8 mouse cellular contexts compared by ENCODE assay signal in genomic region chr5:108668977-108669936, GRCm38 (mm10). TPM values are rescaled to one million over a fixed set of nuclear protein-coding genes. Genes with fewer than 3 reads are reported as not detected.
DNase-seq lines count a peak whose midpoint lies in the region; ATAC-seq and TF ChIP-seq lines count a peak whose summit lies in the region.

Gene Dgkq, minus strand, starts transcription at chr5:108669672.

- peak within 1 kb of the TSS; percentile 88 to 96 for H3K27ac ChIP-seq in heart, embryonic 14.5 days (replicated peaks in 1 of 2; ENCODE audit: control insufficient read depth in 1 of 2, insufficient read depth in 1 of 2, low read depth in 2 of 2, low read length in 2 of 2)
- H3K27ac ChIP-seq in liver, embryonic 13.5 days = peak within 1 kb of the TSS; percentile 90
- peak within 1 kb of the TSS; percentile 90 for H3K27ac ChIP-seq in stomach, postnatal 0 days (replicated peaks)

- H3K9ac ChIP-seq in heart, embryonic 14.5 days (ENCODE audit: low read length) = peak within 1 kb of the TSS; percentile 88
- peak within 1 kb of the TSS; percentile 82 for H3K9ac ChIP-seq in liver, embryonic 13.5 days
- H3K9ac ChIP-seq in stomach, postnatal 0 days (ENCODE audit: low read length) = peak within 1 kb of the TSS; percentile 84

- 0 out of 2 replicates have a peak, but pooled peaks cover 7% of the 10 kb centered on the region for H3K27me3 ChIP-seq in heart, embryonic 14.5 days (ENCODE audit: control insufficient read depth, insufficient read depth, low read length)
- H3K27me3 ChIP-seq in liver, embryonic 13.5 days = peaks cover 10% of the 10 kb centered on the region
- H3K27me3 ChIP-seq in stomach, postnatal 0 days (ENCODE audit: control insufficient read depth, insufficient read depth, low read length) = no peaks in the 10 kb centered on the region

- ATAC-seq in heart, embryonic 14.5 days (ENCODE audit: insufficient number of reproducible peaks, insufficient read depth, low FRiP score, low read depth) = peak; percentile 82
- ATAC-seq in liver, embryonic 13.5 days (ENCODE audit: low read depth) = peak; percentile 79
- ATAC-seq in stomach, postnatal 0 days (ENCODE audit: low FRiP score, low TSS enrichment) = peak; percentile 90

- peaks cover 2 to 16% of the 10 kb centered on the region in 2 experiments; a peak in 2 of 4 replicates for H3K4me1 ChIP-seq in heart, embryonic 14.5 days (ENCODE audit: control insufficient read depth in 2 of 2, insufficient read depth in 2 of 2, low read length in 2 of 2)
- peaks cover 61% of the 10 kb centered on the region for H3K4me1 ChIP-seq in liver, embryonic 13.5 days (replicated peaks)
- H3K4me1 ChIP-seq in stomach, postnatal 0 days (replicated peaks; ENCODE audit: control insufficient read depth, insufficient read depth) = peaks cover 7% of the 10 kb centered on the region; the same call in 1 of the 2 replicates

- H3K9me3 ChIP-seq in heart, embryonic 14.5 days (ENCODE audit: control insufficient read depth, low read length) = no peaks in the 10 kb centered on the region
- no peaks in the 10 kb centered on the region for H3K9me3 ChIP-seq in liver, embryonic 13.5 days (replicated peaks)
- no peaks in the 10 kb centered on the region for H3K9me3 ChIP-seq in stomach, postnatal 0 days (ENCODE audit: control insufficient read depth, low read length)

- peak within 1 kb of the TSS; percentile 63 to 77 for H3K4me3 ChIP-seq in heart, embryonic 14.5 days (ENCODE audit: control insufficient read depth in 1 of 2, insufficient read depth in 1 of 2, low read depth in 1 of 2, low read length in 2 of 2)
- H3K4me3 ChIP-seq in liver, embryonic 13.5 days (replicated peaks) = peak within 1 kb of the TSS; percentile 64
- H3K4me3 ChIP-seq in stomach, postnatal 0 days (ENCODE audit: low read depth, low read length) = peak within 1 kb of the TSS; percentile 58

- peak within 1 kb of the TSS; percentile 89 for H3K4me2 ChIP-seq in heart, embryonic 14.5 days (ENCODE audit: low read length)
- H3K4me2 ChIP-seq in liver, embryonic 13.5 days = peak within 1 kb of the TSS; percentile 88
- peak within 1 kb of the TSS; percentile 82 for H3K4me2 ChIP-seq in stomach, postnatal 0 days (replicated peaks; ENCODE audit: low read depth)

- DNase-seq in CD4-positive, CD25-positive, alpha-beta regulatory T cell, adult 2 months (ENCODE audit: low read depth, low spot score) = peak; percentile 88
- DNase-seq in c-Kit-negative CD71-positive TER-119-positive erythroid progenitor cells, embryonic 14.5 days (ENCODE audit: low read depth, low spot score) = peak; percentile 74
- peak; percentile 63 for DNase-seq in fibroblast of lung, adult 2 months (ENCODE audit: low read depth)
- DNase-seq in kidney, postnatal 14 days = peak; percentile 92
- DNase-seq in liver, embryonic 13.5 days = peak; percentile 75
- peak; percentile 87 for DNase-seq in neural tube, embryonic 10.5 days (ENCODE audit: extremely low spot score, low spot score)
- DNase-seq in stomach, postnatal 0 days (ENCODE audit: low spot score) = peak; percentile 85

- TF ChIP-seq EP300 in stomach, postnatal 0 days (optimal IDR thresholded peaks at IDR 0.05) = no peak

- 5% methylated on average over 43 of the region's 43 CpGs for WGBS in heart, embryonic 14.5 days
- 5% methylated on average over 43 of the region's 43 CpGs for WGBS in liver, embryonic 13.5 days (ENCODE audit: insufficient replicate concordance)
- WGBS in stomach, postnatal 0 days = 4% methylated on average over 43 of the region's 43 CpGs

- TF ChIP-seq CTCF in stomach, postnatal 0 days (IDR thresholded peaks at IDR 0.05; ENCODE audit: low read depth) = peak; percentile 89

- H3K36me3 ChIP-seq in heart, embryonic 14.5 days (ENCODE audit: control insufficient read depth, insufficient read depth, low read length) = peaks cover 17% of the 10 kb centered on the region
- H3K36me3 ChIP-seq in liver, embryonic 13.5 days = peaks cover 31% of the 10 kb centered on the region
- peaks cover 7% of the 10 kb centered on the region; the same call in 1 of the 2 replicates for H3K36me3 ChIP-seq in stomach, postnatal 0 days (ENCODE audit: control insufficient read depth, insufficient read depth, low read length)

RNA-seq across cellular contexts. Expression of gene Dgkq, which starts in this region (rescaled TPM):
- polyA plus RNA-seq in heart, embryonic 14.5 days (2014; fragmentation: Nextera tagmentation; extraction: Ambion mirVana) = 5.6 and 6.6 TPM in 2 replicates
- 2.9 and 3.6 TPM in 2 replicates for polyA plus RNA-seq in liver, embryonic 13.5 days (2015; fragmentation: Nextera tagmentation; extraction: Ambion mirVana)
- 4.6 and 4.9 TPM in 2 replicates for polyA plus RNA-seq in stomach, postnatal 0 days (2015; fragmentation: Nextera tagmentation; extraction: Ambion mirVana)

Comparison
In these comparisons a context has a peak if more than half of its experiments do, and no peak if none do; other contexts are left out.
1. Peak in every context shown above with its lines: DNase-seq, ATAC-seq, H3K4me3 ChIP-seq and H3K27ac ChIP-seq.